Mouse (Mus musculus): Measurements from ENCODE around the gene Olfr893.
"Not testable (repeated sequence)": the region's sequence is repeated elsewhere in the genome, so short reads cannot be mapped to it uniquely, and the experiment has no call there.

Gene Olfr893

GRCm38 (mm10) chr9:38208065-38208464, at the start of gene Olfr893:
Gene Olfr893, plus strand, starts transcription at chr9:38208365.
- DNase-seq, result no peak

- not testable (repeated sequence) for DNase-seq
These were observed 39.8 kb upstream of the Olfr893 start for GRCm38 (mm10) chr9:38168341-38168740.

- DNase-seq, result no peak
These were observed 27.4 kb upstream of the Olfr893 start, which contains the start of gene Olfr891 for GRCm38 (mm10) chr9:38180721-38181120. Gene Olfr891, minus strand, starts transcription at chr9:38180821.

GRCm38 (mm10) chr9:38217755-38218154, 9.6 kb downstream of the Olfr893 start, which contains the start of gene Olfr894:
Gene Olfr894, plus strand, starts transcription at chr9:38218055.
- no peak for DNase-seq

- no peak for DNase-seq
These were observed 44.3 kb downstream of the Olfr893 start, which contains the start of gene Olfr143 for GRCm38 (mm10) chr9:38252474-38252873. Gene Olfr143, plus strand, starts transcription at chr9:38252774.
